Mouse (Mus musculus) NIH3T3 (cell line): ENCODE results near the gene Kdm1b.

Experiments used
- DNase-seq: peaks from one replicate; pipeline ENCODE4 v3.0.0-alpha.2; 2012; ENCODE audit warnings: low read depth

Kdm1b gene

DNA sequence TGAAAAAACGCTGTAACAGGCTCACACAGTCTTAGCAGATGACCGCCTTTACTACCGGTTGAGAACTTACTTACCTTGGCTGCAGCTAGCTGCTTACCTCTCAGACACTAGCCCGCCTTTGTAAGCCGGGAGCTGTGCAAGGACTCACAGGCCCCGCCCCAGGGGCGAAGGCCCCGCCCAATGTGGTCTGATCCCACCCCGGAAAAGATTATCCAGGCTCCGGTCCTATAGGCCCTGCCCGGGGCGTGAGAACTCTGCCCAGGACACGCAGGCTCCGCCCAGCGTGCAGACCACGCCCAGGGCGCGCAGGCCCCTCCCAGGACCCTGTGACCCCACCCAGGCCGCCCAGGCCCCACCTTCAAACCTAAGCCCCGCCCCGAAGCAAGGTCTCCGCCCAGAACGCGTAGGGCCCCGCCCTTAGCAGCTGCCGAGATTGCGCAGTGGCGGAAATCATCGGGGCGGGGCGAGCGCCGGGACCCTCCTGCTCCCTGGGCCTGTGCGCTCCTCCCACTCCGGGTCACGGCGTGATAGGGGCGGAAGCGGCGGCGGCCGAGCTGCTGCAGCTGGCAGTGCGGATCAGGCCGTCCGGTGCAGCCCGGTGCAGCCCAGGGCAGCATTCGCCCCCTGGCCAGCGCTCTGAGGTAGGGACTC lies at the start of gene Kdm1b:
Gene Kdm1b, plus strand, starts transcription at position 470 of the 651 bp plus-strand sequence.
- peak; percentile 99 for DNase-seq

DNA sequence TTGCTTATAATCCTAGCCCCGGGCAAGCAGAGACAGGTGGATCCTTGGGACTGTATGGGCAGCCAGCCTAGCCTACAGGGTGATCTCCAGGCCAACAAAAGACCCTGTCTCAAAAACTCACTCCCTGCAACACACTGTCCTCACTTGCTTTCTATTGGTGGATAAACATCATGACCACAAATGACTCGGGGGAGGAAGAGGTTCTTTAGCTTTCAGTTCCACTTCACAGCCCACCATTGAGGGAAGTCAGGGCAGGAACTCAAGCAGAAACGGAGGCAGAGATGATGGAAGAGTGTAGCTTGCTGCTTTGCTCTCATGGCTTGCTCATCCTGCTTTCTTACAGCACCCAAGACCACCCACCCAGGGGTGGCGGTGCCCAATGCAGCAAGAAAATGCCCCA lies 45.9 kb upstream of the Kdm1b start:
- DNase-seq, result no peak

DNA sequence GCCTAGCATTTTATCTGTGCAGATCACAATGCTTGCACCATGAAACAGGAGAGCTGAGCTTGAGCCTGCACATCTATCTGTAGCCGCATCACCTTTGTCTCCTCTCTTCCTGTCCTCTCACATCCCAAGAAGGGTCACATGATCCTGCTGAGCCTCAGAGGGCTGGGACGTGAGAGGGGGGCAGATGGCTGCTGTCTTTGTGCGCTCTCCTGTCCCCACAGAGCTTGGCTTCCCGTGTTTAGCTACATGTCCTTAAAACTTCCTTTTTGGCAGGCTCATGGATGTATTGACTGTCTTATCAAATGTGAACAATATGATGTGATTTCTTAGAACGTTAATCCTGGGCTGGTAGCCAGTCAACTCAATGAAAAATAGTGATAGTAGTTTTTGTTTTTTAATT lies 43.8 kb upstream of the Kdm1b start:
- no peak for DNase-seq

DNA sequence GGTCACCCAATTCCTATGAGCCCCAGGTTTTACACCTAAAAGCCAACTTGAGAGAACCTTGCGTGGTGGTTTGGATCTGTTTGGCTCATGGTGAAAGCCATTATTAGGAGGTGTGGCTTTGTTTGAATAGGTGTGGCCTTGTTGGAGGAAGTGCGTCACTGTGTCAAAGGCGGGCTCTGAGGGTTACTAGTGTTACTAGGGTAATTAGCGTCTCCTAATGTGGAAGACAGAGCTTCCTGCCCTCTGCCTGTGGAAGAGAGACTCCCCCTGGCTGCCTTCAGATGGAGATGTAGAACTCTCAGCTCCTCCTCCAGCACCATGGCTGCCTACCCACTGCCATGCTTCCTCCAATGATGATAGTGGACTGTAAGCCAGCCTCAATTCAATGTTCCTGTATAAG lies 41.7 kb upstream of the Kdm1b start:
- DNase-seq, result no peak

DNA sequence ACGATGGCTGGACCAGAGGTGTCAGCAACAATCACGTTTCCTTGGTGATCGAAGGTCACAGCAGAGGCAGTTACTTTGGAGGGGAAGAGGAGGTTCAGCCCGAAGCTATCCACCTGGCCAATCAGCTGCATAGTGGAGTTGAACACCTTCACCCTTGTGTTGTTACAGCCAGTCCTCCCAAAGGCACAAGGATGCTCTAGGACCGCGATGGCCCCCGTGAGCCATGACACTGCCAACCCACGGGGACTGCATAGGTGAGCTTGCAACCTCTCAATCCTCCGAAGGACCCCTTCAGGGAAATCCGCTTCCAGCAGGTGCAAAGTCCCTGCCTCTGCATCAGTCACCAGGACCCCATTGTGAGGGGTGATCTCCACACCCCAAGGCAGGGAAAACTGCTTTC lies 29.6 kb upstream of the Kdm1b start:
- no peak for DNase-seq

DNA sequence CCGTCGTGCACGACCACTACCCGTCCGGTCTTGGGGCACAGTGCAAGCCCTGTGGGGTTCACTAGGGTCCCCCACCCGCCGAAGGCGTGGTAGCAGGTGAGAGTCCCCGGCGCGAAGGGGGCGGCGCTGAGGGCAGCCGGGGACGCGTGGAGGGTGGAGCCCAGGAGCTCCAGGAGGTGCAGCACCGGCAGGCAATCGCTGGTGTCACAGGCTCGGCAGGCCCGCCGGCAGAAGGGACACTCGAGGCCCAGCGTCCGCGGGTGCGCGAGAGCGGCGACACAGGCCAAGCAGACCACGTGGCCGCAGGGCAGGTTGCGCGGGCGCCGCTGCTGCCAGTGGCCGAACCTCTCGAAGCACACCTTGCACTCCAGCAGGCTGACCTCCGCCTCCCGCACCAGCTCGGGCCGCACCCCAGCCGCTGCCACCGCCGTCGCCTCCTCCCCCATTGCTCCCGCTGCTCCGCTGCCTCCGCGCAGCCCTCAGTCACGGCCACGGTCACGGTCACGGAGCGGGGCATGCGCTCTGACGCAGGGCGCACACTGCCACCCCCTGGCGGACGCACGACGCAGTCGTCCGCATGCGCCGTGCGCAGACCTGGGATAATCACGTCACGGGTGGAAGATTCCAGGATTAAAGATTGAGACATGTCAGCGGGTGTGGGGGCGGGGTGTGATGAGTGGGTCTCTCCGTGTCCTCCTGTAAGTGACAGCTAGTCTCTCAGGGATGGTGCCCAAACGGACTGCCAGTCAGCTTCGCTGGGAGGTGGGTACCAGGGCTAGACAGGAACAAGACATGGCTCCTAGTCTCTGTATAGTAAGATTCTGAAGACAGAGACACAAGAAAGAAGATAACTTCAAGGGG lies 28.7 kb upstream of the Kdm1b start, which contains the start of gene Nhlrc1:
Gene Nhlrc1, minus strand, starts transcription at position 517 of the 861 bp plus-strand sequence.
- DNase-seq, result no peak

DNA sequence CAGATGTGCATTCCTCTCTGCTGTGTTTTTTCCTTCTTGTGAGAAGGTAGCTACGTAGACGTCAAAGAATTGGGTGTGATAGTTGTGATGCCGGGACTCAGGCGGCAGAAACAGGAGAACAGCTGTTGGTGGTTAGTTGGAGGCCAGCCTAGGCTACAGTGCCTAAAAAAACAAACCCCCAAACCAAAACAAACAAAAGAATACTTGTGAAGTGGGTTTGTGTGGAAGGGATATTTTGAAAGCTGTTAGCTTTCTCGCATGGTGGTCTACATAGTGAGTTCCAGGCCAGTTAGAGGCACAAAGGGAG lies 28.2 kb upstream of the Kdm1b start:
- no peak for DNase-seq

DNA sequence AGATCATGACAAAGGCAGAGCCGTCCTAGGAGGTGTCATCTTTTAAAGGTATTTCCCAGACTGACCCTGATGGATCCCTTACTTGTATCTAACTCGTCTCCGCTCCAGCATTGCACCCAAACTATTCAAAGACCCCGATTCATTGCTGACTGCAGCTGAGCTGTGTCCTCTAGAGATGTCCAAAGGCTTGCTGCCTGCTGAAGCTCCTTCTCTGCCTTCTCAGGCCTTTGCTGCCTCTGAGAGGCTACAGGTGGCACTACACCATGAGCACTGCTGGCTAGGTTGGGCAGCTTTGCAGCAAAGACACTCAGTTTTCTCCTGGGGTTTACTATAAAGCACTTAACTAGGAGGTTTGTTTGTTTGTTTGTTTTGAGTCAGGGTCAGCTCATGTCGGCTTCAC lies 26.0 kb upstream of the Kdm1b start:
- peak; percentile 63 for DNase-seq

DNA sequence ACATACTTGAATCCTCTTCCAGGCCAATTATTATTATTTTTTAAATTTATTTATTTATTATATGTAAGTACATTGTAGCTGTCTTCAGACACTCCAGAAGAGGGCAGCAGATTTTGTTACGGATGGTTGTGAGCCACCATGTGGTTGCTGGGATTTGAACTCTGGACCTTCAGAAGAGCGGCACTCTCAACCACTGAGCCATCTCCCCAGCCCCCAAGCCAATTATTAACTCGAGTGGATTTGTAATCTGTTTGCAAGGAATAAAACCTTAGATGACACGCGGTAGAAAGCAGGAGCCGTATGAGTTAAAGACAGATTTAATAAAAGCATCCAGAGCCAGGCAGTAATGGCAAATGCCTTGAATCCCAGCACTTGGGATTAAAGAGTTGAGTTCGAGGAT lies 23.5 kb upstream of the Kdm1b start:
- DNase-seq, result no peak

DNA sequence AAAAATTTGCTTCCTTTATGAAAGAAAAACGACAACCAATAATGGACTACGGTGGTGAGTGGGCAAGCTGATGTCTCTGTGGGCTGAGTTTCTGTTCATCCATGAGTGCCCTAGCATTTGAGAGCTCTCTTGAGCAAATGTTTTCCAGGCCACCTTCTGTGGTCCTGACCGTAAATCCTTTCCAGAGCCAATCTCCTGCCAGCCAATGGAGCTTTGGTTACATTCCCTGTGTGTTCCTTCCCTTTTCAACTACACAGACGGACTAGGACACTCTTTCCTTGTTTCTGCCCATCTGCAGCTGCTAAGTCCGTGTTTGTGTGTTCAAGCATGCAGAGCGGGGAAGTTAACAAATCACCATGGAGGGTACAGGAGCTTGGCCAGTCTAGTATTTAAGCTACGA lies 22.5 kb upstream of the Kdm1b start:
- DNase-seq, result no peak

DNA sequence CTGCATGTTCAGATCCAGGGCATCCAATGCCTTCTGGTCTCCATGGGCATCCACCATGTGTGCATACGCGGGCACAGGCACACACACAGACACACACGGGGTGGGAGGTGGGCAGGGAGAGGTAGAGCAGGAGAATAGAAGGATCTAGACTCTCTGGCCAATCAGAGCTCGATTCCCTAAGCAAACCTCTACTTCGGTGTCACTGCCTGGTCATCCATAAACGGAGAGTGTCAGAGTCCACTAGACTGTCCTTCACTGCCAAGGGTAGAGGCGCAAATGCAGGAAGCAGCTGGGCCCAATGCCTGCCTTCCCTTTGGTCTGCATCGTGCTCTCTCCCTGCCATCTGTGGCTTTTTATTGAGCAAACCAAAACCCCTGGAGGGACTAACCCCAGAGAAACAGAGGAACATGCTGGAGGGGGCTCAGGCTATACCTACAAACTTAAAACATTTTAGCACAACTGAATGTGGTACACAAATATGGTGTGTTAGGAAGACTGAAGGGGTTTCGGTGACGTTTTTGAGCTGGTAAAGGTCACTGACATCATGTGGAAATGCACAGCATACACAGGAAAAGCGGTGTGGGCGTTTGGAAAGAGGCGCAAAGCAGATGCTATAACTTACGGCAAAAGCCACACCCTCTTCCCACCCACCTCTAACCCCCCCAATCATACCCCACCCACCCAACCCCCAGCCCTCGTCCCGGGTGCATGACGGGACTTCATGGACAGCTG lies 12.8 kb upstream of the Kdm1b start:
- no peak for DNase-seq

DNA sequence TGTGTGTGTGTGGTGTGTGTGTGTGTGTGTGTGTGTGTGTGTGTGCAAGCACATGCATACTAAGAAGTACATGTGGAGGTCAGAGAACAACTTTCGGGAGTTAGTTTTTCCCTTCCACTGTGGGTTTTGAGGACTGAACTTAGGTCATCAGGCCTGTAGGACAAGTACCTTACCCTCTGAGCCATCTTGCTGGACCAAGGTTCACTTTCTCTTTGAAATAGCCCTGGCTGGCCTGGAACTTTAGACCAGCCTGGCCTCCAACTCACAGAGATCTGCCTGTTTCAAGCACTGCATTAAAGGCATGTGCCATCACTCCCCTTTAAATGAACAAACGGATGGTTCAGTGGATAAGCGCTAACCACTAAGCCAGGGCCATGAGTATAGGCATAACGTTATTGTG lies 9.7 kb upstream of the Kdm1b start:
- no peak for DNase-seq

DNA sequence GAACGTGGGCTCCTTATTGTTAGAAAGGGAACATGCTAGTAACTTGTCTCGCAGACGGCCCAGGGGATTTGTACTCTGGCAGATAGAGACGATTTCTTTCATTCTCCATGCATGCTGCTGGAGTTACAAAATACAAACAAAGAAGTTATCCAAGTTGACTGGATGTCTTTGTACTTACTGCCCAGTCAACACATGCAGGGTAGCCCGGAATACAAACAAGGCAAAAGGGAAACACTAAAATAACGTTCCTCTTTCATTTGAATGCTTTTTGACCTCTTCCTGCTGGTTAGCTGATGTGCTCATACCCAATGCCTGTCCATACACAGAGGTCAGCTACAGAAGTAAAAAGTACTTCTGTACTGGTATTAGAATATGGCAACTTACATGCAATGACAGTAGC lies 5.4 kb upstream of the Kdm1b start:
- no peak for DNase-seq

DNA sequence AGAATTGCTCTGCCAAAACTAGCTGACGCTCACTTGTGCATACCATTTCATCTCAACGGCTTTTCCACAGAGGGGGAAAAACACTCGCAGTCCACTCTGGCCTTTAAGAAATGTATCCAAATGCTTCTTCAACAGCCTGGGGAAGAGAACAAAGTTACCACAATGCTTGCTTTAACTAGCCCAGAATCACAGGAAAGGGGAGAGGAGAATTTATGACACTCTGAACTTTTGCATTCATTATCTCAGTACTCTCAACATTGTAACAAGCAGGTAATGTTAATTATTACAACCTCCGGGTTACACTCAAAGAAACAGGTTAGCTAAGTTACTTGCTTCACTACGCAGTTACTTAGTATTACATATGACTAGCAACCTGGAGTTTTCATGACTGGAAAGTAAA lies 3.2 kb upstream of the Kdm1b start:
- no peak for DNase-seq

DNA sequence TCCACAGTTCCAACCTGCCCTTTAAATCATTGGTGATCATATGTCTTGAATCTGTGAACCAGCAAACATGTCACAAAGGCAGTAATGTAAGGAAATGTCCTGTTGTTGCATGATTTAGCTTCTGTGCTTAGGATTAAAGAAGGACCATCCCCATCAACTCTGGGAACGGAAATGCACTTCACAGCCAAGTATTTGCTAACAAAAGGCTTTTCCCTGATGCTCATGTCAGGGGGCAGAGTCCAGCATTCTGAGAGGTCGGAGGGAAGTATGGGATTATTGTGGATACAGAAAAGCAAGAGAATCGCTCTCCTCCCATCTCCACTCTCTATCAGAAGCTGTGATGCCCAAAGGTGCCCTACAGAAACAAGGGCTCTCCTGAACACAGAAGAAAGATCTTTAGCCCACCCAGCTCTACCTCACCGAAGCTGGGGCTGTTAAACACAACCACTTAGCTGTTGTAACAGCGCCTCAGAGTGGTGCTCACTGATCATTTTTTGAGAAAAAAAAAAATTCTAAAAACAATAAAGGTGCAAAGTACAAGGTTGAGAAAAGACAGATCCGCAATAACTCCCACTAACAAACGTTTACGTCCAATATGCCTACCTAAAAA lies 1.2 kb upstream of the Kdm1b start:
- DNase-seq, result peak; percentile 23

DNA sequence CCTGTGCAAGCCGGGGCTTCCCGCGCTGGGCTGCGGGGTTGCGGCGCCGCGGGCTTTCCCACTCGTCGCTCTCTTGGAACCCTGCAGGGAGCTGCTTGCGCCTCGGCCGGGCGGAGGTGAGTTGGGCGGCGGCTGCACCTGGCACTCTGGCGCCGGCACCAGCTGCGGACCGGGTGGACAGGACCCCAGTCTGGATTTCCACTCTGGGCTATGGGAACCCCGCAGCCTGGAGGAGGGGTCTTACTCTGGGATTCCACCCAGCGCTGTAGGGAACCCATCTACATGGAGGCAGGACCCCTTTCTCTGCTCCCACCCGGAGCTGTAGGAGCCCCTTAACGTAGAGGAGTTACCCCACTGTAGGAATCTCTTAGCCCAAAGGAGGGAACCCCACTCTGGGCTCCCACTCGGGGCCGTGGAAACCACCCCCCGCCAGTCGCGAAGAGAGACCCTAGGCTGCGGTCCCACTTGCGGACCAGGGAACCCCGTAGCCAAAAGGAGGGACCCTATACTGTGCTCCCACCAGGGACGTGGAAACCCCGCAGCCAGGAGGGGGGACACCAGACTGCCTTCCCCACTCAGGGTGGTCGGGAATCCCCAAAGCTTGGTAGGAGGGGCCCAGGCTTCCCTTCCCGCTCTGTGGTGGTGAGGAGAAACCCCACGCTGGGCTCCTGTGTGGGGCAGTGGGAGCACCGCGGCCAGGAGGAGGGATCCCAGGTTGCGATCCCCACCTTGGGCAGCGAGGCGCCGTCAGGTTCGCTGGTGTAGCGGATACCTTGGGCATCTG lies 726 bp downstream of the Kdm1b start:
- DNase-seq, result no peak

DNA sequence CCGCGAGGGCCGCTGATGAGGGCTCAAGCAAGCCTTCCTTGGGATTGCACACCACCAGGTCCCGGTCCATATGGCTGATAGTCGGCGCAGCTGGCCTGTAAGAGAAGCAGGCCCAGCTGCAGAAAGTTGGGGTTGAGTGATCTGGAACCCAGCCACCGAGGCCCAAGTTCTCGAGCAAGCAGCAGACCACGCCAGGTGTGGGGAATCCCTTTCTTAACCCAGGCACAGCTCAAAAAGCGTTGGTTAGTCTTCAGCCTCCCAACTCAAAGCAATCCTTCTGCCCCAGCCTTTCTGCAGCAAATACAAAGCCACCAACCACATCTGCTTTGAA lies 1.3 kb downstream of the Kdm1b start, which contains the start of gene Tpmt:
Gene Tpmt, minus strand, starts transcription at position 121 of the 331 bp plus-strand sequence.
- DNase-seq, result peak; percentile 28

DNA sequence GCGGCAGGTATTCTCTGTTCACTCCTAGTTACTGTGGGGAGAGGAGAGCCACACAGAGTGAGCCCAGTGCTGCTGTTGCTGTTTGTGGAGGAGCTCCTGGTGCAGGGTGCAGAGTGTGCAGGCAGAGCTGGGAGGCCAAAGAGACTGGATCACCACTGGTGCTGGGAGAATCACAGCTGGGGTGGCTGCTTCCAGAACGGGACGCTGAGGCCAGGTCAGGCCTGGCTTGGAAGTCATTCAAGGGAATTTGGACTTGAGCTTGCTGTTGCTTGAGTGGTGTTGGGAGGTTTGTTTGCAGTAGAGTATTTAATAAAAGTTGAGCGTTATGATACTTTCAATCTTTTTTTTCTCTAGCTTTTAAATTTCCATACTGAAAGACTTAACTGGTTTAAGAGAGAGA lies 4.7 kb downstream of the Kdm1b start:
- DNase-seq, result no peak

DNA sequence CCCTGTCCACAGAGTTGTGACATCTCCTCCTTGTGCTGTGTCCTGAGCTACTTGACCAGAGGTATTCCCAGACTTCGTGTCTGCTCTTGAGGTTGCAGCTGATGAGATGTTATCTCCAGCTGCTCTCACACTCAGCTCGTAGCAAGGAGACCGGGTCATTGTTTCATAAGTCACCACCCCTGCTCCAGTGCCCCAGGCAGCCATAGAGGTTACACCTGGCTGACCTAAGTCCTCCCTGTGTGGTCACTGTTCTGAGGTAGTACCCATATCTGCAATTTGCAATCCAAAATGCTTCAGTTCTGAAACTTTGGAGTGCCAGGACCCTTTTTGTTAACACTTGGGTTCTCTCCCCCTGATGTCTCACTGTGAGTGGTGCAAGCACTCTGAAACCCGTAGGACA lies 6.7 kb downstream of the Kdm1b start:
- DNase-seq, result no peak

DNA sequence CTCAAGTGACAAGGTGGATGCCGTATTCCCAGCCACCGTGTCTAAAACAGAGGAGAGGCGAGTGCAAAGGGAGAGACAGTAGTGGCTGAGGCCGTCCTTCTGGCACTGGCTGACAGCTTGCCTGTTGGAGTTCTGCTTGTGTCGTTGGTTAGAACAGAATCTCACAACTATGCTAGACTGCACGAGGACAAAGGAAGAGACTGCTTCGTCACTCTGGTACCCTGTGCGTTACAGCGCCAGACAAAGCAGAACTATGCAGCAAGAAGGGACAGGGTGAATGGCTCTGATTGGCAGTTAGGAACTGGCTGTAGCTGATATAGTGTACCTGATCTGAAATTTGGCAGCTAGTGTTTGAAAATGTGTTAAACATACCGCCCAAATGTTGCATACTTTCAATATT lies 10.7 kb downstream of the Kdm1b start:
- DNase-seq, result no peak

DNA sequence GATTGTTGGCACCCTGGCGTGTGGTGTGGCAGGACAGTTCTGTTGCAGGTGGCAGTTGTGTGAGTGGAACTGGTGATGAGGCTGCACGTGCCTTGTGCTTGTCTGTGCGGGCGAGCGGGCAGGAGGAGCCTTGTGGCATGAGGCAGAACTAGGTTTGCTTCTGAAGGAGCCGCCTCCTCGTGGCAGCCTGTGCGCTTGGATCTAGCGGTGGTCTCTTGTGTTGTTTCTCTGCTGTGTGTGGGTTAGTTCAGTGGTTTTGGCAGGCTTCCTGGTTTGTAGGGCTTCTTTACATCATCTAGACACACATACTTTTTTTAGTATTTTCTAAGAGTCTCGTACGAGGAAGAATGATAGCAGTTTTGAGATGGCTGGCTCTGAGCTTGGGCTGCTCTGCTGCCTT lies 12.8 kb downstream of the Kdm1b start:
- no peak for DNase-seq

DNA sequence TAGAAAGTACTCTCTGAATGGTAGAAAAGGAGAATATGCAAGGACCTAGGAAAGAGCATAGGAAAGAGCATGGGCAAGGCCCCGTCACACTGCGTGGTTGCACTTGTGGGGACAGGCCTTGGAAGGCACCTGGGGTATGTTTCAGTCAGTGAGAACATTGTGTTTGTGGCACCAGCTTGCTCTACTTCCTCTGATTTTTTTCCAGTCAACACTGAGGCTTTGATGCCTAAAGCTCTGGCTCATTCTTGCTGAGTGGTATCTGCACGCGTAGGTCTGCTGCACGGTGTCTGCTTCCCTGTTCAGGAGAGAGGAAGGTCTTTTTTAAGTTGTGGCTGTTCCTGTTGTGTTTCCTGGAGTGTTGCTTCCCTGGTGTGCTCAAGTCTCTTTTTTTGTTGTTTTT lies 13.5 kb downstream of the Kdm1b start:
- DNase-seq, result no peak
